Mouse (Mus musculus): Measurements from ENCODE around the gene Icam4.
"Not testable (repeated sequence)": the region's sequence is repeated elsewhere in the genome, so short reads cannot be mapped to it uniquely, and the experiment has no call there.

The Icam4 gene

DNA sequence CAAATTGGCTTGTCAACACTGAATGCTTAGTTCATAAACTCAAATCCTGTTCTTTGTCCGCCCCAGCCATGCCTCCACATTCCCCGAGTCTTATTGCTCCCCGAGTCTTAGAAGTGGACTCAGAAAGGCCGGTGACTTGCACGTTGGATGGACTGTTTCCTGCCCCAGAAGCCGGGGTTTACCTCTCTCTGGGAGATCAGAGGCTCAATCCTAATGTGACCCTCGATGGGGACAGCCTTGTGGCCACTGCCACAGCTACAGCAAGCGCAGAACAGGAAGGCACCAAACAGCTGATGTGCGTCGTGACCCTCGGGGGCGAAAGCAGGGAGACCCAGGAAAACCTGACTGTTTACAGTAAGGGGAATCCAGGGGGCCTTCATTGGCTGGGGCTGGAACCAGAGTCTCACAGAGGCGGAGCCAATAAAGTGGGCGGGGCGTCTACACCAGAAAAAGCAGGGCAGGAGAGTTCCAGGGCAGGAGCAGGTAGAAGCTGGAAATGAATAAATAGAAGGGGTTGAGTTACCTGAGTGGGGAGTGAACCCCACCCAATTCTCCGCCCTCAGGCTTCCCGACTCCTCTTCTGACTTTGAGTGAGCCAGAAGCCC lies 5.4 kb downstream of the Icam4 start:
- DNase-seq (ENCODE audit: low spot score in 2 of 2) = peak in 1 of 2 experiments; percentile 16

DNA sequence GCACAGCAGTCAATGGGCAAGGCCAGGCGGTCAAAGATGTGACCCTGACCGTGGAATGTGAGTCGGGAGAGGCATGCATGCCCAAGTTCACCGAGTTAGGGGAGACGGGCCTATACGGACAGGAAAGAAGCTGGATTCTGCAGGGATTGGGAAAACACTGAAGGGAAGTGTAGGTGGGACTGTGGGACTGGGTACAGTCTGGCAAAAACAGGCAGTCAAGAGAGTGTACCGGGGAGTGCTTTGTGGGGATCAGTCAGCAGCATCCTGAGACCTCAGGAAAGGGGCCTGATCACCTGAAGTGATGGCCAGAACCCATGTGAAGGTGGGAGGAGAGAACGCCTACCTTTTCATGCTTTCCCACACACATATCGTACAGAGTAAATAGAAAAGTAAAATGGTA lies 6.4 kb downstream of the Icam4 start:
- DNase-seq (ENCODE audit: low spot score in 2 of 2) = peak; percentile 30 to 38

DNA sequence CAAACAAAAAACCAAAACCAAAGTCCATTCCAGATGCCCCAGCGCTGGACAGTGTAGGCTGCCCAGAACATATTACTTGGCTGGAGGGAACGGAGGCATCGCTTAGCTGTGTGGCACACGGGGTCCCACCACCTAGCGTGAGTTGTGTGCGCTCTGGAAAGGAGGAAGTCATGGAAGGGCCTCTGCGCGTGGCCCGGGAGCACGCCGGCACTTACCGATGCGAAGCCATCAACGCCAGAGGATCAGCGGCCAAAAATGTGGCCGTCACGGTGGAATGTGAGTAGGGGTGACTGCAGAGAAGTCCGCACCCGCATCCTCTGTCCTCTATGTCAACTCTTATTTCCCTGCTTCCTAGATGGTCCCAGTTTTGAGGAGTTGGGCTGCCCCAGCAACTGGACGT lies 7.0 kb downstream of the Icam4 start:
- DNase-seq (ENCODE audit: low spot score in 2 of 2) = peak in 1 of 2 experiments; percentile 22

DNA sequence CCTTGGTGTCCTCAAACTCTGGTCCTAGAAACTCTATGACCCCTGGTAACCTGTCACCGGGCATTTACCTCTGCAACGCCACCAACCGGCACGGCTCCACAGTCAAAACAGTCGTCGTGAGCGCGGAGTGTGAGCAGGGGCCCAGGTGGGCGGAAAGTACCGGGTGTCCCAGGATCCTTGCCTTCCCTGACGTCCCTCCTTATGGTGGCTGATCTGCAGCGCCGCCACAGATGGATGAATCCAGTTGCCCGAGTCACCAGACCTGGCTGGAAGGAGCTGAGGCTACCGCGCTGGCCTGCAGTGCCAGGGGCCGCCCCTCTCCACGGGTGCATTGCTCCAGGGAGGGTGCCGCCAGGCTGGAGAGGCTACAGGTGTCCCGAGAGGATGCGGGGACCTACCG lies 7.5 kb downstream of the Icam4 start:
- DNase-seq (ENCODE audit: low spot score in 2 of 2) = peak in 1 of 2 experiments; percentile 20

DNA sequence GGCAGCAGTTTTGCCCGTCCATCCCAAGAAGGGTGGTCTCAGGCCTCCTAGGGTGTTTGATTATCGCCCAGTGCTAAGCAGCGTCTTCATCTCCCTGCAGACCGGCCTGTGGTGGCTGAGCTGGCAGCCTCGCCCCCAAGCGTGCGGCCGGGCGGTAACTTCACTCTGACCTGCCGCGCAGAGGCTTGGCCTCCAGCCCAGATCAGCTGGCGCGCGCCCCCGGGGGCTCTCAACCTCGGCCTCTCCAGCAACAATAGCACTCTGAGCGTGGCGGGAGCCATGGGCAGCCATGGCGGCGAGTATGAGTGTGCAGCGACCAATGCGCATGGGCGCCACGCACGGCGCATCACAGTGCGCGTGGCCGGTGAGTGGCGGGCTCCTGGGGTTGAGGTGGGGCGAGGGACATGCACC lies 8.3 kb downstream of the Icam4 start:
- peak in 1 of 2 experiments; percentile 21 for DNase-seq (ENCODE audit: low spot score in 2 of 2)

GRCm38 (mm10) chr9:21039779-21040178 lies 10.6 kb downstream of the Icam4 start:
- peak in 1 of 2 experiments; percentile 15 for DNase-seq (ENCODE audit: low spot score in 2 of 2)

GRCm38 (mm10) chr9:21041308-21041707 lies 12.1 kb downstream of the Icam4 start:
- peak; percentile 84 to 85 for DNase-seq (ENCODE audit: low spot score in 2 of 2)

DNA sequence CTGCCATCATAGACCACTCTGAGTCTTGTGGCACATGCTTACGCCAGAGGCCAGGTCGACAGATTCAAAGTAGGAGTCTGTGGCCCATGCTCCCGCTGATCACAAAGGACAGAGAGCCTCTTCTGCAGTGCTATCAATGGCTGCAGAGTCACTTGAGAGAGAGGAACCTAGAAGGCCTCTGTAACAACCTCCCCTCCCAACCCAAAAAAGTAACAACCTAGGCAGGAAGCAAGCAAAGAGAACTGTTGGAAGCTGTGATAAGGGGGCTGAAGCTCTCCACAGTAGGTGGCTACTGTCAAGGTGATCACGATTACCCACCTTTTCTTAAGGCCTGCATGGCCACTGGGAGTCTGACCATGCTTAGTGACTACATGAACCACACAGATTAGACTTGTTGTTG lies 14.4 kb downstream of the Icam4 start:
- DNase-seq (ENCODE audit: low spot score in 2 of 2) = no peak

- not testable (repeated sequence) for DNase-seq (ENCODE audit: low spot score in 2 of 2)
Measured at GRCm38 (mm10) chr9:21044785-21045184, 15.6 kb downstream of the Icam4 start.

- no peak for DNase-seq (ENCODE audit: low spot score in 2 of 2)
Measured at GRCm38 (mm10) chr9:21045235-21045634, 16.1 kb downstream of the Icam4 start.

DNA sequence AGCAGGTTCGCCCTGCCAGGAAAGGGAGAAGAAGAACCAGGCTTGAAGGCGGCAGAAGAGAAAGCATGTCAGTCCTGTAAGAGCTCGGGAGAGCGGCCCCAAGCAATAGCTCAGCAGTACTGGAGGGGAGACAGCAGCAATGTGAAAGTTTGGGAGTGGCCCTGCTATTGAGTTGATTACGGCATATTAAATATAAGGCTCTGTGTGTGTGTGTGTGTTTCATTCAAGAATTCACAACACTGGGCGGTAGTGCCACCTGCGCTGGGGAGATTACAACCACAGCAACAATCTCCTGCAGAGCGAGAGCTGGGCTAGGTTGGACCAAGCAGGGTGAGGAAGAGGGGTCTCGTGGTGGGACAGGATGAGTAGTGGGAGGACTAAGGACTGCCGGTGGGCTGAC lies 22.4 kb downstream of the Icam4 start:
- DNase-seq (ENCODE audit: low spot score in 2 of 2) = no peak

GRCm38 (mm10) chr9:21062928-21063327 lies 33.8 kb downstream of the Icam4 start:
- peak; percentile 76 to 79 for DNase-seq (ENCODE audit: low spot score in 2 of 2)

GRCm38 (mm10) chr9:21067006-21067684 lies 38.0 kb downstream of the Icam4 start, which contains the start of gene Zglp1:
Zglp1 (minus strand) TSS chr9:21067093.
- DNase-seq (ENCODE audit: low spot score in 2 of 2) = no peak

DNA sequence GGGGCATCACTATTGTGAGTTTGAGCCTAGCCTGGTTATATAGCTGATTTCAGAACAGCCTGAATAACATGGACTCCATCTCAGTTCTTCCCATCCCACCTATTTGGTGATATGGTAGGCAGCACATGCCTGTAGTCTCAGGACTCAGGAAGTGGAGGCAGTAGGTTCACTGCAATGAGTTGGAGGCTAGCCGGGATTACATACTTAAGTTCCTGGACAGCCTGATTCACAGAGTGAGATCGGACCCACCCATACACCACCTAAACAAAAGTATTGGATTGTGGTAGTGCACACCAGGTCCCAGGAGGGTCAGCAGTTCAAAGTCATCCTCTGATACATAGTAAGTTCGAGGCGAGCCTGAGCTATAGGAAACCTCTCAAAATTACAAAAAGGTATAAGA lies 43.5 kb downstream of the Icam4 start:
- peak in 1 of 2 experiments; percentile 35 for DNase-seq (ENCODE audit: low spot score in 2 of 2)

DNA sequence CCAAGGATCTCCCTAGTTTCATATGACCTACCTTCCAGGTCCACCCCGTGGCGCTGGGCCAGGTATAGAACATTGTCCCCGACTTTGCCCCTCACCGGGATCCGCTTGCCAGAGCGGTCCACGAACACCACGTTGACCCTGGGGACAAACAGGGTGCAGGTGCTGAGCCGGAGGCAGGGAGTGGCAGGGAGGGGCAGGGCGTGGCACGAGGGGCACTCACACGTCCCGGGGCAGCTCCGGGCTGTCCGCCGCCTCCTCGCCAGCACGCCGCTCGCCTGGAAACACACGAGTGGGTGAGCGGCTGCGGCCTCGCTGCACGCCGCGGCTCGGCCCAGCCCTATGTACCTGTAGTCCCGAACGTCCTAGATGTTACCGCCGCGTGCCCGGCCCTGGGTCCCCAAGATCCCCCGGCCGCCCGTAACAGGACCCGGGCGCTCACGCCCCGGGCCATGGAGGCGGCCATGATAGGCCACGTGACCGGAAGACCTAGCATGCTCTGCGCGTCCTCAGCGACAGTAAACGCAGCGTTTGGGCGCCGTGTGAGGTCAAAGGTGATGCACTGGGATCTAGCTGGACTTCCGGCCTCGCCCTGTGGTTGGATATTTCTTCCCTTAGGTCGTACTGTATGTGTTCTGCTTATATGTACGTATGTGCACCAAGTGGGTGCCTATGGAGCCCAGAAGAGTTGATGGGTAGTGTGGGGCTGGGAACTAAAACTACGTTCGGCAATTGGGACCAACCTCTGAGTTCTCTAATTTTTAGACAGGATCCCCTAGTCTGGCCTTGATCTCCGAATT lies 44.1 kb downstream of the Icam4 start, which contains the start of the genes Gm49373 and Fdx1l:
Gene Gm49373, minus strand, starts transcription at position 53 of the 797 bp plus-strand sequence.
Gene Fdx1l, minus strand, starts transcription at position 571 of the 797 bp plus-strand sequence.
- DNase-seq (ENCODE audit: low spot score in 2 of 2) = peak; percentile 93 to 95

- DNase-seq (ENCODE audit: low spot score in 2 of 2) = no peak
Measured at GRCm38 (mm10) chr9:21074173-21074572, 45.0 kb downstream of the Icam4 start.

- no peak for DNase-seq (ENCODE audit: low spot score in 2 of 2)
Measured at GRCm38 (mm10) chr9:21075625-21076024, 46.5 kb downstream of the Icam4 start.

All from right cerebral cortex, adult 2 months (tissue).